Mouse (Mus musculus) thymus, postnatal 36 days (tissue): Measurements from ENCODE around the gene Klhl26.
A peak's percentile ranks its signal among the peaks of the same experiment; 100 is the strongest.
"Not testable (repeated sequence)": the region's sequence is repeated elsewhere in the genome, so short reads cannot be mapped to it uniquely, and the experiment has no call there.

Experiments used
- DNase-seq, 2 experiments: peaks; one replicate each; pipeline ENCODE4 v3.0.0; 2022; ENCODE audit warnings: mixed read lengths in 2 of 2

The Klhl26 gene

GRCm38 (mm10) chr8:70476333-70477268 lies at the start of gene Klhl26:
Gene Klhl26 (minus strand): TSS chr8:70476968.
- DNase-seq: peak; percentile 93 to 94

DNA sequence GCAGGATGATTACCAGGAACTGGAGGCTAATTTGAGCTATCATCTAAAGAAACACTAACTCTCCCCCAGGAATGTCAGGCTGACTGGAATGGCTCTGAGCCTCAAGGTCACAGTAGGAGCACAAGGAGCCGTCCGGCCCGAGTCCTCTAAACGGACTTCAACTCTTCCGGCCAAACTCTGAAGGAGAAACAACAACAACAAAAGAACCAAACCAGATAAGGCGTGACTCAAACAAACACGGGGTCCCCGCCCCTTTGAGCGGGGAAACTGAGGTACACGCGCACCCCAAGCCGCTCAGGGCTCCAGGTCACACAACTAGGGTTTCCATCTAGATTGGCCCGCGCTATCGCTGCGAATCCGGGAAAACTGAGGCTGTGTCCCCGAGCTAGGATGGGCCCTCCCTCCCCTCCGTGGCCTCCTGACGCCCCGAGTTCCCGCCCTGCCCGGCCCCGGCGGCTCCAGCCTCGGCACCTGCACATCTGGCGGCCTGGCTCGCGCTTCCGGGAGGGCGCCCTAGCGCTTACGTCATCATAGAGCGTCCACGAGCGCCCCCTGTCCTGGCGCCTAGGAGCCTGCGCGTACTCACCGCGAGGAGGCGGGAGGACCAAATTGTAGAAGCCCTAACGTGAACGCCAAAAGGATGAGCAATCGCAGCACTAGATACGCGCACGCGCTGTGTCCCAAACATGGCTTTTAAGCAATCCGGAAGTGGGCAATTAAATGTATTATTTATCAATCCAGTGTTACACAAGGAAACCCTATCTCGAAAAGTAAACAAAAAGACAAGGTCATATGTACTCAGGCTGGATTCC lies 46.0 kb upstream of the Klhl26 start:
- DNase-seq: peak; percentile 95 to 97

DNA sequence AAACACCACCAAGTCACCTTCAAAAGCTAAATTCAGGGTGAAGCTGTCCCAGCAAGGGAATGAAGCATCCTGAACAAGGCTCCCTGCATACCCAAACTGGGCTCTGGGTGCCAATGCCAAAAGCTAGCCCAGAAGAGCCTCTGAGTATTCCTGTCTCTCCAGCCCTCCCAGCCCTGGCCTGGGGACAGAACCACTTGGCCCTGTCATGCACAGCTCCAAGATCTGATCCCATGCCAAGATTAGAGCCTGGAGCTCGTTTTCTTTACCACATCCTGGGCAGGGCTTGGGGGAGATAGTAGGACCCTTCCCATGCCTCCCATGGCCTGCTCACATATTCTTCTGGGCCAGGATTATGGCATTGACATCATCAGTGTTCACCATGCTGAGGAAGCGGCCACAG lies 42.8 kb upstream of the Klhl26 start:
- no peak for DNase-seq

DNA sequence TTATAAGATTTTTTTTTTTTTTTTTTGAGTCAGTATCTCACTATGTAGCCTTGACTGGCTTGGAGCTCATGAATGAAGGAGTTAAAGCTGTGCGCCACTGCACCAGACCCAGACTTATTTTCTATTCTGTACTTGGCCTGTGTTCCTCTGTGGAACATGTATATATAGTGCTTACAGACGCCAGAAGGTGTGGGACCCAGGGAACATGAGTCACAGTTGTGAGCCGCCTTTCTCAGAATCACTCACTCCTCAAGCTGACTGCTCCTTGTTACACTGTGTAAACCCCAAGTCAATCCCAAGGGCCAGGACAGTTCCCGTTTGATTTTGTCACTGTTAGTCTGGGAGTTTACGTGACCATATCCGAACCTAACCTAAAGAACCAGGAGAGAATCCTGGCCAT lies 42.3 kb upstream of the Klhl26 start:
- DNase-seq: no peak

GRCm38 (mm10) chr8:70517940-70518643 lies 41.3 kb upstream of the Klhl26 start:
- no peak for DNase-seq

DNA sequence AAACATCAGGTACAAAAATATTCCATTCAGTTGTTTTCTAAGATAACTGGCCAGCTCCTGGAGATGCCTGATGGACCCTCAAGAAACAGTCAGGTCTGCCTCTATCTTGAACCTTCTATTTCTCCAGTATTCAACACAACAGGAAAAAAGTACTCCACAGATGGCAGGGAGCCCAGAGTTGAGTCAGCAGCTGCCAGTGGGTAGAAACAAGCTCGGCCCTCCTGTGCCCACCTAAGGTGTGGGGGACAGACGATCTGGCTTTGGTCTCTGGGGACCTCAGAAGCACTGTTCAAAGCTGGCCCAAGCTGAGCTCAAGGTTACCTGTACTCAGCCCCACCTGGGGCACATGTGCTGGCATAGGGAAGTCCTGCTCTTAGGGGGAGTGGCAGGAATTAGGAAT lies 36.7 kb upstream of the Klhl26 start:
- DNase-seq: no peak

- DNase-seq: no peak
Observed at GRCm38 (mm10) chr8:70512253-70512903, 35.6 kb upstream of the Klhl26 start.

DNA sequence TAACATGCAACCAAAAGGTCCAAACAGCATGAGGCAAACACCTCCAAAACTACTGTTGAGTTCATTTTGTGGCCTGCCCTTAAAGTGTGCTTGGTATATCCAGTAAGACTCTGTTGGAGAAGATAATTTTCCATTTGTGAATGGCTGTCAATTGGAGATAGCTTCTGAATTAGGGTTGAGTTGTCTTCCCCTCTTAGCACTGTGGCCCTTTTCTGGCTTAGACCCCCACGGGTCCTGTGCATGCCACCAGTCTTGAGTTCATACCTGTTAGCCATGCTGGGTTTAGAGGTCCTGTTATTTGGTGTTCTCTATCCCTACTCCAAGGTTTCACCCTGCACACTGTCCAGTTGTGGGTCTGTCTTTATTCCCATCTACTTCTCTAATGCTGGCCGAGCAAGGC lies 35.0 kb upstream of the Klhl26 start:
- DNase-seq: no peak

DNA sequence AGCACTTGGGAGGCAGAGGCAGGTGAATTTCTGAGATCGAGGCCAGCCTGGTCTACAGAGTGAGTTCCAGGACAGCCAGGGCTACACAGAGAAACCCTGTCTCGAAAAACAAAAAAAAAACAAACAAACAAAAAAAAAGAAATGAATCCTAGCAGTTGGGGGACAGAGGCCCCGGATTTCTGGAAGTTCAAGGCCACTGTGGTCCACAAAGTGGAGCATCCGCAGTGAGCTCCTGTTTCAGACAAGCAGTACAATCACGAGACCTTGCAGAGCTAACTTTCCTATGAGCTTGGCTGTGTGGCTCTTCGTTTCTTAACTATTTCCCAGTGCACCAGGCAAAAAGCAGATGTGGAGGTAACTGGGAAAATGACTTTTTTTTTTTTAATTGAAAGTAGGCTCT lies 34.4 kb upstream of the Klhl26 start:
- DNase-seq: not testable (repeated sequence)

DNA sequence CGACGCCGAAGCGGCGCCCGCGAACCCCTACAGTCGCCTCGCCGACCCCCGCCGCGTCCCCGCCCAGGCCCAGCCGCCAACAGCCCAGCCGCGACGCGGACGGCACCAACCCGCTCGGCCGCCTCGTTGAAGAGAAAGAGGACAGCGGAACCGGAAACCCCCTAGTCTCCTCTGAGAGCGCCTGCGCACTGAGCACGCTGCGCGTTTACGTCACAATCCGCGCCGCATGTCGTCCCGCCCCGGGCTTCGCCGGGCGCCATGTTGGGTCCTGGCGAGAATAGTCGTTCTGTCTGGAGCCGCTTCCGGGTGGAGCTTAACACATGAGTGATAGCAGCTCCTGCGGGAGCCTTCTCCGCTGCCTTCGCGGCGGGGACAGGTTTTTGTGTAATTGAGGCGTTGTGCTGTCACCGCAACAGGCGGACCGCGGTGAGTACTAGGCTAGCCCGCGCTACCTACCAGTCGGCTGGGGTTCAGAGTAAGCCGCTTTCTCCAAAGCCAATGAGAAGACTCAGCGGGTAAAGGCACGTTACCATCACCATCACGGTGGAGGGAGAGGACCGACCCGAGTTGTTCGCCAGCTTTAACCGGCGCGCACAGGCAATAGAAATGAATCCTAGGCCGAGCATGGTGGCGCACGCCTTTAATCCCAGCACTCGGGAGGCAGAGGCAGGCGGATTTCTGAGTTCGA lies 33.6 kb upstream of the Klhl26 start, which contains the start of gene Uba52:
Gene Uba52, minus strand, starts transcription at position 574 of the 688 bp plus-strand sequence.
- DNase-seq: peak; percentile 97 to 98

DNA sequence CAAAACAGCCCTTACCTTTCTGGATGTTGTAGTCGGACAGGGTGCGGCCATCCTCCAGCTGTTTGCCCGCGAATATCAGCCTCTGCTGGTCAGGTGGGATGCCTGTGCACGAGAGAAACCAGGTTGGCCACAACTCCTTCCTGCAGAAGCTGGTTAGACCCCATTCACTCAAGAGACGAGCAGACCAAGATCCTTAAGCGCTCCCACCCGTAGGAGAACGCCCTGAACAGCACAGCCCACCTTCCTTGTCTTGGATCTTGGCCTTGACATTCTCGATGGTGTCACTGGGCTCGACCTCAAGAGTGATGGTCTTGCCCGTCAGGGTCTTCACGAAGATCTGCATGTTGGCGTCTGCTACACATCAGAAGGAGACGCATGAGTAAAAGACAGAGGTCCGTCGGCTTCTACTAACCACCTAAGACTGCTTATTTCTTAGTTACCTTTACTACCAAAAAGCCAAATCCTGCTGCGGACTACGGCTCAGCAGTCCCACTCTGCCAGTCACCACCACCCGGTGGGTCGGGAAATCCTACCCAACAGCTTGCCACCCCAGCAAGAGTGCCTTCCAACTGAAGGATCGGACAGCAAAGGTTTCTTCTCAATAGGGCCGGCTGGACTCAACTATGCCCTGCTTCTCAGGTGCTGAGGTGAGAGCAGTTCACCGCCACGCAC lies 32.6 kb upstream of the Klhl26 start:
- no peak for DNase-seq

DNA sequence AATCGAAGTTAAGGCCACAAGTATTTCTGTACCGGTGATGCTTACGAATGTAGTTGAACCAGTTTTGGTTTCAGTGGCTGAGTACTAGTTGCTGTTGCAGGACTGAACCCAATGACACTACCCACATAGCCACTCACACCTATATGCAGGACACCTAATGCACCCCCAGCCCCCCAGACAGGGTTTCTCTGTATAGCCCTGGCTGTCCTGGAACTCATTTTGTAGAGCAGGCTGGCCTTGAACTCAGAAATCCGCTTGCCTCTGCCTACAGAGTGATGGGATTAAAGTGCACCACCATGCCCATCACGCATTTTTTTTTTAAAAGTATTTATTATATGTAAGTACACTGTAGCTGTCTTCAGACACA lies 30.2 kb upstream of the Klhl26 start:
- no peak for DNase-seq

DNA sequence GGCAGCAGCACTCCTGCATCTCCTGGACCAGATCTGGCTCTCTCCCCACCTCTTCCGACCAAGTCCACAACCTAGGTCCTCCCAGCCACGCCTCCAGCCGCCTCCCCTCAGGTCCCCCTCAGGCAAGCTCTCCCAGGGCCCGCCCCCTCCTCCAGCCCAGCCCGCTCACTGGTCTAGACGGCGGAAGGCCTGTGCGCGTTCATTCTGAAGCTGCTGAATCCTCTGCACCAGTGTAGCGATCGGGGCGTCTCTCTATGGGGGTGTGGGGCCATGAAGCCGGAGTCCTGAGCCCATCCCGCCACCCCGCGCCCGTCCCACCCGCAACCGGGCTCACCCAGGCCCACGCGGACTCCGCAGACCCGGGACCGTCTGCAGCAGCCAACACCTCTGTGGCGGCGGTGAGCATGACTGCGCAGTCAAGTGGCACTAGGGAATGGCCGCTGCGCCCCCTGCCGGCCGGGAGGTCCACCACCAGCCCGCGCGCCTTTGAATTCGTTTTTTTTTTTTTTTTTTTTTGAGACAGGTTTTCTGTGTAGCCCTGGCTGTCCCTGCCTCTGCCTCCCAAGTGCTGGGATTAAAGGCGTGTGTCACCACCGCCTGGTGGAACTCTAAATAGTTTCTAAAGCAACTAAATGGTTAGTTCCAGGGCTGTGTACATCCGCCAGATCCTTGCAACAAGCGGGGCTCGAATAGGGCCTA lies 29.7 kb upstream of the Klhl26 start, which contains the start of gene Rex1bd:
Gene Rex1bd, minus strand, starts transcription at position 425 of the 699 bp plus-strand sequence.
- DNase-seq: peak; percentile 94 to 96

- DNase-seq: peak in 1 of 2 experiments; percentile 46
Observed at GRCm38 (mm10) chr8:70505698-70506327, 29.0 kb upstream of the Klhl26 start.

DNA sequence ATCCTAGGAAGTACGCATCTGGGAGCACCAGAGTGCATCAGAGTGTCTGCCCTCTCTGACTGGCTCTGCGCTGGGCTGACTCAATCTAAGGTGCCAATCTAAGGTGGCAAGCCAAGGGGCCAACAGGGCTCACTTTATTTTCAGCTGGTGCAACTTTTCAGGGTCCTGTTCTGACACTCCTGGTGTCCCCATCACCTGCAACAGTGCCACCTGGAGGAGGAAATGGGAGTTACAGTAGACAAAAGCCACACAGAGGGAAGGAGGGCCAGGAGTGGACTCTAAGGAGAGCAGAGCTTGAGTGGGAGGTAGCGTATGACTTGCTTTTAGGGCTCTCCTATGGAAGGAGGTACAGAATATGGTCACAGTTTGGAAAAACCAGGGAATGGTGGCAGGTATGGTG lies 28.1 kb upstream of the Klhl26 start:
- DNase-seq: peak; percentile 66 to 76

DNA sequence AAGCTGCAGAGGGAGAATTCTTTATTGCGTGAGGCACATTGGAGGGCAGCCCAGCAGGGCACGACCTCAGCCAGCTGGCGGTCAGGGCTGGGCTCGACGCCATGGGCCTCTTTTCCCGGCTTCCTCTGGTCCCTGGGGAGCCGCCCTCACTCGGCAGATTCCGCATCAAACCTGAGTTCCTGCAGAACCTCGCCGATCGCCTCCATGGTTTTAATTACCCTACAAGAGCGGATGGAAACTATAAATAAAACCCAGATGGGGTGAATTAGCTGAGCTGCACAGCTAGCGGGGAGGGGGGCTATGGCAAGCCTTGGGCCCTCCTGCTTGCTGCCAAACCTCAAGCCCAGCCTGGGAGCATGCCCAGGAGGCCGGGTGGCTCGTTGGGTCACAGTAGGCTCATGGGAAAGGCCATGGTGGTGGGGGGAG lies 27.5 kb upstream of the Klhl26 start:
- no peak for DNase-seq

DNA sequence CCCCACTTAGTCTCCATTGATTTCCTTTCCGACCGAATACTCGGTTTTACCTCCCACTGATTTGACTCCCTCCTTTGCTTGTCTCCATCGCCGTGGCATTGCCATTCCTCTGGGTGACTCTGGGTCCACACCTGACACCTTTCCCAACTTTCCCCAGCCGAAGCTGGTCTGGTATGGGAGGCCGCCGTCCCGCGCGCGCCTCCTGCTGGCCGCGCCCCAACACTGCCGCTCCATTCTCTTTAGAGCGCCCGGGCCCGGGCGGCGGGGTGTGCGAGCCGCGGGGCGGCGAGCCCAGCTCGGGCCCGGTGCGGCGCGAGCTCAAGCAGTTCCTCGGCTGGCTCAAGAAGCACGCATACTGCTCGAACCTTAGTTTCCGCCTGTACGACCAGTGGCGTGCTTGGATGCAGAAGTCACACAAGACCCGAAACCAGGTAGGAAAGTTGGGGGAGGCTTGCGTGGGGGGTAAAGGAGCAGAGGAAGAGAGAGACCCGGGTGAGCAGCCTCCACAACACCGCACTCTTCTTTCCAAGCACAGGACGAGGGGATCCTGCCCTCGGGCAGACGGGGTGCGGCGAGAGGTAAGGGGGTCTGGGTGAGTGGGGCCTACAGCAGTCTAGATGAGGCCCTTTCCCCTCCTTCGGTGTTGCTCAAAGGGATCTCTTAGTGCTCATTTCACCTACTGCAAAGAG lies 26.4 kb upstream of the Klhl26 start:
- DNase-seq: peak; percentile 60 to 64

GRCm38 (mm10) chr8:70502540-70502939 lies 25.8 kb upstream of the Klhl26 start:
- DNase-seq: no peak

GRCm38 (mm10) chr8:70501820-70502529 lies 25.2 kb upstream of the Klhl26 start:
- no peak for DNase-seq
